Mouse (Mus musculus): ENCODE results near the gene Srrm1.

Srrm1 gene

DNA sequence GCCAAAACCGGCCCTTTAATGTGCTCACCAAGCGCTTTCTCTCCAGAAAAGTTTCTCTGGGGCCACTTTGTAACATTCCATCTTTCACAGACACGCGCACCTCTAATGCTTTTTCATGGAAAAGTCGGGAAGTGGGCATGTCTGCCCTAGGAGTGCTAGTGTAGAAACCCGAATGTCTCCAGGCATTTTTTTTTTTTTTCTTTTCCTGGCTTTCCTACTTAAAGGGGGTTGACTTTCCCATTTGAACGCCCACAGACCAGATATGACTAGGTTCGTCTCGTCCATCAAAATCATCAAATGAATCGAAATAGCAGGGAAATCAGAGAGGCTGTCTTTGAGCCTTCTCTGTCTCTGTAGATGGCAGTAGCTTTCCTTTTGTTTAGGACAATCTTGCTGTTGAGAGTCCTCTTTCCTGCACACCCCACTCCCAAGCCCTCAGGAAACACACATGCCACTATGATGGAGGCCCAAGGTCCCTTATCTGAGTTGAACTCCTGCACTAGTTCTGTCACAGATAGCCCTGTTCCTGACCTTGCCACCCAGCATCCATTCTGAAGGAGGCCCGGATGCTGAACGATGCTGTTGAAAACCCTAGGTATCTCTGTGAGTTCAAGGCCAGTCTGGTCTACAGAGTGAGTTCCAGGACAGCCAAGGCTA is 801 bp upstream of the Srrm1 start:
- DNase-seq (ENCODE audit: low spot score): no peak

- DNase-seq (ENCODE audit: low spot score): peak; percentile 53
Observed at GRCm38 (mm10) chr4:135352326-135353065, 625 bp downstream of the Srrm1 start.

- DNase-seq (ENCODE audit: low spot score): no peak
Observed at GRCm38 (mm10) chr4:135337376-135337942, 15.7 kb downstream of the Srrm1 start.

GRCm38 (mm10) chr4:135336023-135336357 is 17.1 kb downstream of the Srrm1 start:
- no peak for DNase-seq (ENCODE audit: low spot score)

DNA sequence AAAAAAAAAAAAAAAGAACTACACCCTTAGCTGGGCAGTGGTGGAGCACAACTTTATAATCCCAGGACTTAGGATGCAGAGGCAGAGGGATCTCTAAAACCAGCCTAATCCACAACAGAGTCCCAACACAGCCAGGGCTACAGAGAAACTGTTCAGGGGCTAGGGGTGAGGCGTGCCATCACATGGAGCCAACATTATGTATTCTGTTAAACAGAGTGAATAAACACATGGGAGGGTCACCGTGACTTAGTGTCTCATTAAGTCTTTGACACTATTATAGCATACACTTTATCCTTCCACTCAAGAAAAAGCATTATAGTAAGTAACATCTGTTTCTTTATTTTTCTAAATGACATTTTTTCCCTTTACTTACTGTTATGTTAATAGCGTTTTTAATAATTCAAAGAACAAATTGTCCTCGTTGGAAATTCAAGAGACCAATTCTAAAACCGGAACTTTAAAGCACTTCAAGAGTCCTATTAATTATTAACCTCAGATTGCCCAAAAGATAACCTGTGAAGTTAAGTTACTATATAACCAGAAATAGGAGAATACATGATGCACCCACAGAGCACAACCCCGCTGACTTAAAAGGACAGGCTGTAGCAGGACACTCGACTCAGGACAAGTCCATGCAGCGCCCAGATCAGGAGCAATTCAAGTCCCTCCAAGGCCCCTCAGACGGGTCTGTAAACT is 17.6 kb downstream of the Srrm1 start:
- DNase-seq (ENCODE audit: low spot score): no peak

- no peak for DNase-seq (ENCODE audit: low spot score)
Observed at GRCm38 (mm10) chr4:135326469-135326868, 26.7 kb downstream of the Srrm1 start.

DNA sequence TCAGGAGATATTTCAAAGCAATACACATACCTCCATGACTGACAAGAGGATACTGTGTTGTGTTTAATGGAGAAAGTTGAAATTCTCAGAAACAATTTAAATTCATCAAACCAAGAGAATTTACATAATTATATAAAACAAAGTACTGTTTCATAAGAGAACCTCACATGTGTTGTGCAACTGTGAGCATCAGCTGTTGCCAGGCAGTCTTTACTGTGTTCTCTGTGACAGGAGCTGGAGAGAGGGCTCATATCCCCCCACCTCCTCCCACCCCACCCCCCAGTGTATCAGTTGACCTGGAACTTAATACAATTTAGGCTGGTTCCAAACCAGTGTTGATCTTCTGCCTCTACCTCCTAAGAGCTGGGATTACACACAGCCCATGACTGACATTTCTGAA is 27.1 kb downstream of the Srrm1 start:
- DNase-seq (ENCODE audit: low spot score): no peak

GRCm38 (mm10) chr4:135323021-135323420 is 30.1 kb downstream of the Srrm1 start:
- no peak for DNase-seq (ENCODE audit: low spot score)

DNA sequence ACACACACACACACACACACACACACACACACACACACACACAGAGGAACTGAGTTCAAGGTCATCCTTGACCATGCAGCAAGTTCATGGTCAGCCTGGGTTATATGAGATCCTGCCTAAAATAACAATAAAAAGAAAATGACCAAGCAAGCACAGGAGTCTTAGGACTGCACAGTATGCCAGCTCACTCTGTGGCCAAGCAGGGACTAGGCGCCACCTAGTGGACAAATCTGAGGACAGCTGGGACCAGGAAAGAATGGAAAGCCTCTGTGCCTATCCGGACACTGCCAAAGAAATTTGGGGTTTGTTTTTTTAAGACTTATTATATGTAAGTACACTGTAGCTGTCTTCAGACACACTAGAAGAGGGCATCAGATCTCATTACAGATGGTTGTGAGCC is 35.2 kb downstream of the Srrm1 start:
- DNase-seq (ENCODE audit: low spot score): peak; percentile 86

GRCm38 (mm10) chr4:135317539-135317938 is 35.6 kb downstream of the Srrm1 start:
- no peak for DNase-seq (ENCODE audit: low spot score)

- DNase-seq (ENCODE audit: low spot score): no peak
Observed at GRCm38 (mm10) chr4:135315287-135315686, 37.8 kb downstream of the Srrm1 start.

- no peak for DNase-seq (ENCODE audit: low spot score)
Observed at GRCm38 (mm10) chr4:135314419-135314832, 38.7 kb downstream of the Srrm1 start.

DNA sequence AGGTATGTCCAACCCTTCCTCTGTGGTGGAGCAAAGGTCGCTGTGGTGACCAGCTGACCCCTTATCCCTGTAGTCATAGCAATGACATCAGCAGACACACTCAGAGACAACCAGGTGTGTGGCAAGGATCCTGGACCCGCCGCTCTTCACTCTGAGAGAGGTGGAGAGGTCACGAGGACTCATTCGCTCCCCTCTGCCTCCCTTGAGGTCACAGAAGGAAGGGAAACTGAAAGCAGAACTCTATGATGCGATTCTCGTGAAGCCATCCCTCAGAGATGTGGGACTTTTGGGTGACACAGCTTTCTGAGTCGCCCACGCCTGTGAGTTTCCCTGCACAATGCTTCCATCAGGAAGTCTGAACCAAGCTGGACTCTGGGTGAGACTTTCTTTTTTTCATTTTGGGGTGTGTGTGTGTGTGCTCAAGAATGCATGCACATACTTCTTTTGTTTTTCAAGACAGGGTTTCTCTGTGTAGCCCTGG is 39.3 kb downstream of the Srrm1 start:
- no peak for DNase-seq (ENCODE audit: low spot score)

DNA sequence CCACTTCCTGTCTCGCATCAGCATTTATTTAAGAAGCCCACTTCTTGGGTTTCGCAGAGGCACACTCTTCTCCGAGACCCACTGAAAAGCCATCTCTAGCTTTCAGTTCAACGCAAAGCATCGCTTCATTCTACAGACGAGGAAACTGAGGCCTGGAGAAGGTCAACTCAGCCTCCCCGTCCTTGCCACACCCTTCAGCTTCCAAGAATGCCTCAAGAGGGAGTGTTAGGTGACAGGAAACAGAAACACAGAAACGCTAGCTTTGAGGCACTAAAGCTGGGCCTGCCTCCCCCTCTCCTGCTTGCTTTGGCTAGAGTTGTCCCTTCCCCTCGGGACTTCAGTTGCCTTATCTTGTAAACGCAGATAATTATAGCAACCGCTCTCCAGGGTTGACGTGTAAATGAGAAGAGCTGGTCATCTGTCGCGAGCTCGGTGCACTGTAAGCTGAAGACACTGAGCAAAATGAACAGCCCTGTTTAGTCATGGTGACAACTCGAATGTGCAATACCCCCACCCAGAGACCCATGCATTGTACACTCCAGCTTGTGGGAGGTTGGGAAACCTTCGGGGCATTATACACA is 39.9 kb downstream of the Srrm1 start:
- DNase-seq (ENCODE audit: low spot score): no peak

GRCm38 (mm10) chr4:135312706-135313105 is 40.4 kb downstream of the Srrm1 start:
- peak; percentile 31 for DNase-seq (ENCODE audit: low spot score)

- no peak for DNase-seq (ENCODE audit: low spot score)
Observed at GRCm38 (mm10) chr4:135310371-135310770, 42.8 kb downstream of the Srrm1 start.

GRCm38 (mm10) chr4:135309726-135310125 is 43.4 kb downstream of the Srrm1 start:
- no peak for DNase-seq (ENCODE audit: low spot score)

DNA sequence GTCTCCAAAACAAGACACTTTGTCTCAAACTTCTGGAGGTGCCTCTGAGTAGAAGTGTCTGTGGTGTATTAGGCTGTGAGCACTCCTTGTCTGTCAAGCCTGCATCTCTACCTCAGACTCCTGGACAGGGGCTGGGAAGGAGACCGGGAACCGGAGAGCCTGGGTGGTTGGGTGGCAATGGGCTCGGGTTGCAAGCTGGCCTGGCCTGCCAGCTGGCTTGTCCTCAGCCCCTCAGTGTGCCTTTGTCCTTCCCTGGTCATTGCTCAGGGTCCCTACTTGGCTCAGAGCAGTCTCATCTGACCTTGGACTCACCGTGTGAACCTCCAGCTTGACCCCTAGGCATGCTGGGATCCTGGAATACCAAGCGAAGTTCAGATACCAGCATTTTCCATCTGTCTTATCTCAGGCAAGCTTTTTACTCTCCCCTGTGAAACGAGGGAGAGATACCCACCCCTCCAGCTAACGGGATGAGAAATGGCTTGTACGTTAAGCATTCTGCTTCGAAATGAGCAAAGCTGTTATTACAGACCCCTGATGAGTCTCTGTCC is 43.9 kb downstream of the Srrm1 start:
- no peak for DNase-seq (ENCODE audit: low spot score)

DNA sequence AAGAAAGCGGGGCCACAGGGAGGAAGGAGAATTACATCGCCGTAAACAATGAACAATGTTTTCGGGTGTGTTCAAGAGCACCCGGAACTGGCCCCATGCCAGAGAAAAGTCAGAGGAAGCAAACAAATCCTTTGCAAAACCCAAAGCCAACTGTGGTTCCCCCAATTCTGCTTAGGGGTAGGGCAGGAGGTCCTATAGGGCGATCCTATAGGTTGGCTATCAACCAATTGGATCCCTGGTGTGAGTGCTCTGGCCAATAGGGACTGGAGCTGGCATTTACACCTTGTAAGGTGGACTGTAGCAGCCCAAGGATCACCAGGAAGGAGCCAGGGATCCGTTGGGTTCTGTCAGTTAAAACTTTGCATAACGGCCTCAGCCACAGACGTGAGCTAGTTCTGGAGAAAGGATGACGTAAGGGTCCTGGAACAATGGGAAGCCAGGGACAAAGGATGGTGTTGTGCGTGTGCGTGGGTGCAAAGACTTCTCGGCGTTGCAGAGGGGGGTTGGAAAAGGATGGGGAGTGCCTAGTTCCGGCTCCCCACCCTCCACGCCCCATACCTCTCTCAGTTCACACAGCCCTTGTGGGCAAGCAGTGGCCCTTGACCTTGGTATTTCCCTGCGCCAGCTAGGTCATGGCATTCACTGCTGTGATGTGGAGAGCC is 46.0 kb downstream of the Srrm1 start:
- peak; percentile 43 for DNase-seq (ENCODE audit: low spot score)

DNA sequence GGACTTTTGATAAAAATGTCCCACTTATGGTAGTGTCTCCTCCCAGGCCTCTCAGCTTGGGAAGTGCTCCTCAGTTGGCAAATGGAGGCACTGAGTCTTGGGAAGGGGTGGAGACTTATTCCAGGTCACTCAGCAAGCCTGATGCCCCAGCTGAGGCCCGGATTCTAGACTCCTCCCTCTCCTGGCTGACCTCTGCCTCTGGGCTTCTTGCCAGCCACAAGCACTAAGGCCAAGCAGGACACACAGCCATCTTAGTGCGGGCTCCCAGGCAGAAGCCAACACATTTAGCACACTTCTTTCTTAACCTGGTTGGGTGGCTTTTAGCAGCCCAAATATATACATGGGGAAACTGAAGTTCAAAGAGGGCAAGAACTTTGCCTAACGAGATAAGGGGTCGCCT is 46.6 kb downstream of the Srrm1 start:
- no peak for DNase-seq (ENCODE audit: low spot score)

GRCm38 (mm10) chr4:135302261-135302660 is 50.9 kb downstream of the Srrm1 start:
- no peak for DNase-seq (ENCODE audit: low spot score)

GRCm38 (mm10) chr4:135301166-135301565 is 52.0 kb downstream of the Srrm1 start:
- no peak for DNase-seq (ENCODE audit: low spot score)
